Comparison of ENCODE assay signal across 8 mouse cellular contexts in genomic region chr2:83771155-83771812, GRCm38 (mm10). TPM values are rescaled to one million over a fixed set of nuclear protein-coding genes. Genes with fewer than 3 reads are reported as not detected.
DNase-seq lines count a peak whose midpoint lies in the region; ATAC-seq lines count a peak whose summit lies in the region.

No protein-coding gene starts in this region.

- H3K9ac ChIP-seq in embryonic facial prominence, embryonic 14.5 days (ENCODE audit: low read depth, low read length), result no peak overlapping the region

- H3K27me3 ChIP-seq in embryonic facial prominence, embryonic 14.5 days (replicated peaks; ENCODE audit: control insufficient read depth, insufficient read depth, low read length), result no peaks in the 10 kb centered on the region

- no peak overlapping the region for H3K4me3 ChIP-seq in embryonic facial prominence, embryonic 14.5 days (ENCODE audit: low read depth, low read length)

- ATAC-seq in embryonic facial prominence, embryonic 14.5 days (ENCODE audit: low read depth), result no peak
- peak; percentile 87 to 96 for ATAC-seq in hematopoietic stem cell, adult 5-6 weeks (replicated peaks in 1 of 2; ENCODE audit: insufficient read depth in 1 of 2, low FRiP score in 2 of 2, low TSS enrichment in 1 of 2, low read depth in 1 of 2, poor library complexity in 2 of 2, severe bottlenecking in 2 of 2)

- peaks cover 62% of the 10 kb centered on the region for H3K36me3 ChIP-seq in embryonic facial prominence, embryonic 14.5 days (ENCODE audit: control insufficient read depth, insufficient read depth, low read length)

- 61% methylated on average over 7 of the region's 7 CpGs for WGBS in embryonic facial prominence, embryonic 14.5 days

- no peaks in the 10 kb centered on the region for H3K9me3 ChIP-seq in embryonic facial prominence, embryonic 14.5 days (ENCODE audit: control insufficient read depth, low read length)

- H3K4me1 ChIP-seq in embryonic facial prominence, embryonic 14.5 days (ENCODE audit: control insufficient read depth, insufficient read depth, low read length), result no peaks in the 10 kb centered on the region

- no peak overlapping the region for H3K4me2 ChIP-seq in embryonic facial prominence, embryonic 14.5 days (ENCODE audit: low read depth, low read length)

- no peak overlapping the region for H3K27ac ChIP-seq in embryonic facial prominence, embryonic 14.5 days (replicated peaks; ENCODE audit: low read depth, low read length)

- peak; percentile 18 to 40 for DNase-seq in urinary bladder, adult 18-20 months (ENCODE audit: low spot score in 2 of 2)
- DNase-seq in urinary bladder, adult 2 months (ENCODE audit: low spot score), result no peak
- DNase-seq in adrenal gland, postnatal 36 days, result peak; percentile 58 to 73
- peak; percentile 77 for DNase-seq in embryonic facial prominence, embryonic 14.5 days (ENCODE audit: low spot score)
- peak; percentile 81 for DNase-seq in layer of hippocampus, adult 9-10 months (ENCODE audit: low spot score)
- peak; percentile 63 for DNase-seq in mesoderm, embryonic 11.5 days (ENCODE audit: low read depth, low spot score)
- peak; percentile 32 to 48 for DNase-seq in urinary bladder, postnatal 36 days (ENCODE audit: low spot score in 2 of 2)

RNA-seq across cellular contexts. Expression of gene Fam171b, which starts 41.2 kb away (rescaled TPM):
- polyA plus RNA-seq in urinary bladder, adult 2 months (2012; rRNA removed), result 4.0 and 4.6 TPM in 2 replicates
- total RNA-seq in adrenal gland, postnatal 36 days (2021), result 1 to 10 TPM; 3.8 to 4.0 TPM
- 21.0 TPM in 2 replicates for polyA plus RNA-seq in embryonic facial prominence, embryonic 14.5 days (2014; fragmentation: Nextera tagmentation; extraction: Ambion mirVana)
- total RNA-seq in hematopoietic stem cell, adult 5-6 weeks (2017), result 0.63 and 0.79 TPM in 2 replicates

RNA-seq across cellular contexts. Expression of gene Itgav, which starts 47.1 kb away (rescaled TPM):
- polyA plus RNA-seq in urinary bladder, adult 2 months (2012; rRNA removed), result 62.6 and 68.4 TPM in 2 replicates
- total RNA-seq in adrenal gland, postnatal 36 days (2021), result 100 to 1,000 TPM; 122 to 131 TPM
- 92.5 and 105 TPM in 2 replicates for polyA plus RNA-seq in embryonic facial prominence, embryonic 14.5 days (2014; fragmentation: Nextera tagmentation; extraction: Ambion mirVana)
- total RNA-seq in hematopoietic stem cell, adult 5-6 weeks (2017), result 20.8 and 28.8 TPM in 2 replicates
